Mouse (Mus musculus): ENCODE measurements around the gene Larp6. TPM values are rescaled to one million over a fixed set of nuclear protein-coding genes. Genes with fewer than 3 reads are reported as not detected.

Larp6 gene
- polyA plus RNA-seq, 1 experiment from 2014 or later: 0.68 TPM

DNA sequence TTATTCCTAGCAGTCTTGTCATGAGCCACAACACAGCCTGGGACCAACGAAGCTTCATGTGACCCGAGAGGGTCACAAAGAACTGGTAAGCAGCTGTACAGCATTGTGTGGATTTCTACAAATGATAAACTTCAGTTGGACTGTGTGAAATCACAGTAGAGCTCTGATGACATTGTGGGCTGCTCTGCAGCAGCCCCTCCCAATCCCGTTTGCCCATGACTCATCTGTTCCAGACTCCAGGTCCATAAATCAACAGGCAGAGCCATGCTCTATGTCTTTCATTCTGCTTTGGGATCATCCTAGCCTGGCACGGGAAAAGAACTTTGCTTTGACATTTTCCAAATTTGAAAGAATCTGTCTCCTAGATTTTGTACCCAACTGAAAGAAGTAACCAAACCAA, 20.2 kb upstream of the Larp6 start:
- H3K27ac ChIP-seq: no peak overlapping the region
- 47% methylated on average over 4 of the region's 4 CpGs for WGBS
- 0 out of 2 replicates have a peak, but pooled peaks cover 3% of the 10 kb centered on the region for H3K4me1 ChIP-seq
- no peaks in the 10 kb centered on the region for H3K9me3 ChIP-seq
- no peak for DNase-seq (ENCODE audit: low spot score)
- H3K27me3 ChIP-seq (ENCODE audit: insufficient read depth, poor library complexity, severe bottlenecking): no peaks in the 10 kb centered on the region; the same call in 1 of the 2 replicates
- no peak overlapping the region for H3K4me3 ChIP-seq
- no peaks in the 10 kb centered on the region for H3K36me3 ChIP-seq

GRCm38 (mm10) chr9:60693986-60694385, 18.8 kb upstream of the Larp6 start:
- no peaks in the 10 kb centered on the region for H3K36me3 ChIP-seq
- H3K9me3 ChIP-seq: no peaks in the 10 kb centered on the region
- H3K4me3 ChIP-seq: no peak overlapping the region
- DNase-seq (ENCODE audit: low spot score): no peak
- no peak overlapping the region for H3K27ac ChIP-seq
- H3K27me3 ChIP-seq (ENCODE audit: insufficient read depth, poor library complexity, severe bottlenecking): no peaks in the 10 kb centered on the region; the same call in 1 of the 2 replicates
- 57% methylated on average over 2 of the region's 2 CpGs for WGBS
- no peaks in the 10 kb centered on the region for H3K4me1 ChIP-seq

DNA sequence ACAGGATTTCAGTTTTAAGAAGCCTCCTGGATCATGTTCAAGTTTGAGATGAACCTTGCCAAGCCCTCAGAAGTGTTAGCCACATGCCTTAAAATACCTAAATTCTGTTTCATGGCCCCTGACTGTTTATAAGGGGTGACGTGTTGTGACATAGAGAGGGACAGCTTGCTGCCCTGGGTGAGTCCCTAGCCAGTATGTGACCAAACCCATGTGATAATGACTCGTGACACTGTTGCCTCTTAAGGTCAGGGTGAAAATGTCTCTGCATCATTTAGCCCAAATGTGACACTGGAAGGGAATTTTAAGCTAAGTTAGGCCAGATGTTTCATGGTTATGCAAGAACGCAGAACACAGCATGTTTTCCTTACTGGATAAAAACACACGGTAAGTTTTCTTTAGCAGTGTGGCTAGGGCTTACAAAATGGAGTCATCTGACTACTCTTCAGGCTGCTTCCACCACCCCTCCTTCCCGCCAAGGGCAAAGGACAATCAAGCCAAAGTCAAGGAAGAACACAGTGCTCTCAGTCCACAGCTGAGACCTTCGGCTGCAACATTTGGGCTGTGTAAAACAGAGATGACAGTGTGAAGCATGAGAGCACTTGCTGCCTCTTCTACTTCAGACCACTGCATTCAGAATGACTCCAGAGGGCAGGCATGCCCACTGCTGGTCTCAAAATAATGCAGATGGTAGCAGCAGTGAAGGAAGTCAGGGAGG, 16.4 kb upstream of the Larp6 start:
- WGBS: 66% methylated on average over 6 of the region's 6 CpGs
- Histone ChIP-seq H3K9me3 (no peaks in the 10 kb centered on the region), H3K36me3 (no peaks in the 10 kb centered on the region), H3K4me1 (no peaks in the 10 kb centered on the region), H3K4me3 (no peak overlapping the region), H3K27ac (no peak overlapping the region), H3K27me3 (ENCODE audit: insufficient read depth, poor library complexity, severe bottlenecking) (no peaks in the 10 kb centered on the region; the same call in 1 of the 2 replicates)
- DNase-seq (ENCODE audit: low spot score): no peak

DNA sequence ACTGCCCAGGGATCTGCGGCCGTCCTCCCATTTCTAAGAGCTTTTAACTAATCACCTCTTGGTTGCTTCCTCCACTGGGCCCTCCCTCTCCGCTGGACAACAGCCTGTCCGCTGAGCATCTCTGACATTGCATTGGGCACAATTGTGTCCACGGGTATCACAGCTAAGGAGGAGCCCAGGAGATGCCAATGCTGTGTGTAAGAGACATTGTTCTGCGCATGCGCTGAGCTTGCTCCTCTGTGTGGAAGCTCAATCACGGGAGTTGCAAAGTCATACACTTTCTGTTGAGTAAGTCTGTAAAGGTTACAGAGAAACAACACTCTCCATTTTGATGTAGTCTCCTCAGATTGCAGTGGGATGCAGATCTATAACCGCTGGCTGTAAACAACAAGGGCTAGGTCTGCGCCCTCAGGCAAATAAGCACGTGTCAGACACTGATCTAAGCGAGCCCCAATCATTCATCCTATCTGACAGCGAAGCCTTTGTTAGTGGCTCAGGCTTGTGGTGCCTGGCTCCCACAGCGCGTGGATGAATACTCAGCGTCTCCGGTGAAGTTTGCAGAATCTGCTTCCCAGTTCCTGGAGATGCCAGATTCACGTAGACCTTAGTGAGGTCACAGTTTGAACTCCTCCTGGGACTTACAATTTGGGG, 13.1 kb upstream of the Larp6 start:
- Histone ChIP-seq H3K4me3 (no peak overlapping the region), H3K27me3 (ENCODE audit: insufficient read depth, poor library complexity, severe bottlenecking) (no peaks in the 10 kb centered on the region; the same call in 1 of the 2 replicates), H3K27ac (no peak overlapping the region), H3K9me3 (no peaks in the 10 kb centered on the region), H3K36me3 (no peaks in the 10 kb centered on the region), H3K4me1 (no peaks in the 10 kb centered on the region)
- DNase-seq (ENCODE audit: low spot score): no peak
- WGBS: 73% methylated on average over 18 of the region's 18 CpGs

DNA sequence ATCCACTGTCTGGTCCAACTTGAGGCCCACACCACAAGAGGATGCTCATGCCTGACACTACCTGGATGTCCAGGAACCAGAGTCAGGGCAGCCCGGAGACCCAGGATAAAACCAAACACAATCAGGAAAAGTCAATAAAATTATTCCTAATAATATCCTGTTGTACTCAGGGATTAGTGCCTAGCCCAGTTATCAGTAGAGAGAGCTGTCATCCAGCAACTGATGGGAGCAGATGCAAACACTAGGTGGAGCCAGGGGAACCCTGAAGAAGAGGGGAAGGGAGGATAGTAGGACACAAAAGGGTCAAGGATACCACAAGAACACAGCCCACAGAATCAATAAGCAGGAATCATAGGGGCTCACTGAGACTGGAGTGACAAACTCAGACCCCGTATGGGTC, 5.2 kb upstream of the Larp6 start:
- Histone ChIP-seq H3K4me3 (no peak overlapping the region), H3K27ac (no peak overlapping the region), H3K36me3 (no peaks in the 10 kb centered on the region), H3K9me3 (no peaks in the 10 kb centered on the region), H3K27me3 (ENCODE audit: insufficient read depth, poor library complexity, severe bottlenecking) (peaks cover 18% of the 10 kb centered on the region), H3K4me1 (peaks cover 3% of the 10 kb centered on the region)
- DNase-seq (ENCODE audit: low spot score): peak; percentile 63
- WGBS: 86% methylated on average over 2 of the region's 2 CpGs

GRCm38 (mm10) chr9:60708606-60709005, 4.2 kb upstream of the Larp6 start:
- H3K4me1 ChIP-seq: peaks cover 11% of the 10 kb centered on the region
- no peak overlapping the region for H3K27ac ChIP-seq
- DNase-seq (ENCODE audit: low spot score): peak; percentile 52
- H3K9me3 ChIP-seq: no peaks in the 10 kb centered on the region
- H3K27me3 ChIP-seq (ENCODE audit: insufficient read depth, poor library complexity, severe bottlenecking): peaks cover 27% of the 10 kb centered on the region
- H3K4me3 ChIP-seq: no peak overlapping the region
- WGBS: 80% methylated on average over 5 of the region's 5 CpGs
- H3K36me3 ChIP-seq: no peaks in the 10 kb centered on the region

DNA sequence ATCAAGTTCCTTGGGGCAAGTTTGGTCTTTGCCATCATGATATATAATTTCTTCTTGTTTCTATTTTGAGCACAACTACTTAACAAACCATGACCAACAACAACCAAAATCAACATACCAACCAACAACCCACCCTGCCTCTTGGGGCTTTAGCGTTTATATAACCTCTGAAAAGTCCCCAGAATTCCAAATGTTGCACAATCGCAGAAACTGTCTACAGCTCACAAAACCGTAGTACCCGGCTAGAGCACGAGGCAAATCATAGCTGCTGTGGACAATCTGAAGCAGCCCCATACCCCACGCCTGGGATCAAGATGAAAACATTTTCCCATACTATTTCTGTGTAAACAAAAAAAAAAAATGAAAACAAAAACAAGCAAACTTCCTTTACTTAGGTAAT, 3.1 kb upstream of the Larp6 start:
- Histone ChIP-seq H3K9me3 (no peaks in the 10 kb centered on the region), H3K27ac (no peak overlapping the region), H3K4me1 (peaks cover 11% of the 10 kb centered on the region), H3K27me3 (ENCODE audit: insufficient read depth, poor library complexity, severe bottlenecking) (peaks cover 38% of the 10 kb centered on the region), H3K36me3 (no peaks in the 10 kb centered on the region), H3K4me3 (no peak overlapping the region)
- 84% methylated on average over 6 of the region's 6 CpGs for WGBS
- DNase-seq (ENCODE audit: low spot score): no peak

DNA sequence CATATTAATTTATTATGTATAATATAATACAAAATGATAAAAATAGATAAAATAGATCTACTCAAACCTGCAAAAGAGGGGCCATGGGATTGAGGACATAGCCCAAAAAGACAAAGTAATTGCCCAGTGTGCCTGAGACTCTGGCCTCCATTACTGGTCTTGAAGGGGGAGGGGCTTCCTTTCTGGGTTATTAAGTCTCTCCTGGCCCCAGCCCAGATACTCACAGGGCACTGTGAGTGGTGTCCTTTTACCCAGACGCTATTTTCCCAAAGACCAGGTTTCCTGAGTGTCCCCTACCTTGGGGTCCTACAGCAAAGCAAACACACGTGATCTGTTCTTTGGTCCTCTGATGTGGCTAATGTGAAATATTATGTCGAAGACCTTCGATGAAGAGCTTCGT, 778 bp upstream of the Larp6 start:
- WGBS: 79% methylated on average over 5 of the region's 5 CpGs
- no peak for DNase-seq (ENCODE audit: low spot score)
- Histone ChIP-seq H3K4me3 (no peak overlapping the region), H3K9me3 (no peaks in the 10 kb centered on the region), H3K27ac (no peak overlapping the region), H3K4me1 (peaks cover 11% of the 10 kb centered on the region), H3K36me3 (no peaks in the 10 kb centered on the region), H3K27me3 (ENCODE audit: insufficient read depth, poor library complexity, severe bottlenecking) (peaks cover 43% of the 10 kb centered on the region)

- peak overlapping the region; percentile 65 for H3K4me3 ChIP-seq
- peaks cover 11% of the 10 kb centered on the region for H3K4me1 ChIP-seq
- H3K9me3 ChIP-seq: no peaks in the 10 kb centered on the region
- H3K36me3 ChIP-seq: no peaks in the 10 kb centered on the region
- H3K27me3 ChIP-seq (ENCODE audit: insufficient read depth, poor library complexity, severe bottlenecking): peaks cover 43% of the 10 kb centered on the region
- 26% methylated on average over 4 of the region's 4 CpGs for WGBS
- DNase-seq (ENCODE audit: low spot score): no peak
- H3K27ac ChIP-seq: peak overlapping the region; percentile 87; the same call in 1 of the 2 replicates
Measured at GRCm38 (mm10) chr9:60713616-60714015, 827 bp downstream of the Larp6 start.

DNA sequence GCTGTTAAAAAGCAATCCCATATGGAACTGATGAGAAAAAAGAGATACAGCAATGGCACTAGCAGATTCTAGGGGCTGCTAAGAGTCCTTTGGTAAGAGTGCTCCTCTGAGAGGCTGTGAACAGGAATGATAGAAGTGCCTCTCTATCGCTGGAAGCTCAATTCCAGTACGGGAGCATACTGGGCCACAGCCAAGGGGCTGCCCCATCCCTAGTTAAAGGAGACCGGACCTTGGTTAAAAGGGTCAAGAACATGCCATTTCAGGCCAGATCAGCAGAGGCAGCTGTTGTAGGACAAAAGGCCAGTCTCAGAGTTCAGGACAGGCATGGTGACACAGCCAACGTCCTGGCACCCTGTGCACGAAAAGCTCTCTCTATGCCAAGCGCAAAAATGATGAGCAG, 1.4 kb downstream of the Larp6 start:
- H3K27ac ChIP-seq: no peak overlapping the region
- H3K27me3 ChIP-seq (ENCODE audit: insufficient read depth, poor library complexity, severe bottlenecking): peaks cover 43% of the 10 kb centered on the region
- WGBS: 79% methylated on average over 6 of the region's 6 CpGs
- no peak overlapping the region for H3K4me3 ChIP-seq
- H3K36me3 ChIP-seq: no peaks in the 10 kb centered on the region
- DNase-seq (ENCODE audit: low spot score): no peak
- peaks cover 11% of the 10 kb centered on the region for H3K4me1 ChIP-seq
- H3K9me3 ChIP-seq: no peaks in the 10 kb centered on the region

DNA sequence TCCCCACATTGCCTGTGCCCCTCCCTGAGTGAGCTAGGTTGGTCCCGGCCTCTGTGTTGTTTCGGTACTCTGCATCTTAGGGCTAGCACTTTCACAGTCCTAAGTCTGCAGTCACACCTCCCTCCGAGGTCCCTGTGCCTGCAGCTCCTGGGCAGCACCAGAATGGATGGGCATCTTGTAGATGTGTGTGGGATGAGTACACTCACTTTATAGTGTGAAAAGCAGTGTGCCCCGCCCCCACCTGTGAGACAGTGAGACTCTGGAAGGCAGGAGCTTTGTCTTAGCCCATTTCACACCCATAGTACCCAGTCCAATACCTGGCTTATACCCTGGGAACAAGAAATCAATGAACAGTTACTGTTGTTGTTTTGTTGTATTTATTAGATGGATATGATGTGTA, 2.5 kb downstream of the Larp6 start:
- WGBS: 84% methylated on average over 4 of the region's 4 CpGs
- Histone ChIP-seq H3K4me3 (no peak overlapping the region), H3K36me3 (no peaks in the 10 kb centered on the region), H3K4me1 (peaks cover 11% of the 10 kb centered on the region), H3K27ac (no peak overlapping the region), H3K9me3 (no peaks in the 10 kb centered on the region), H3K27me3 (ENCODE audit: insufficient read depth, poor library complexity, severe bottlenecking) (peaks cover 39% of the 10 kb centered on the region)
- DNase-seq (ENCODE audit: low spot score): no peak

DNA sequence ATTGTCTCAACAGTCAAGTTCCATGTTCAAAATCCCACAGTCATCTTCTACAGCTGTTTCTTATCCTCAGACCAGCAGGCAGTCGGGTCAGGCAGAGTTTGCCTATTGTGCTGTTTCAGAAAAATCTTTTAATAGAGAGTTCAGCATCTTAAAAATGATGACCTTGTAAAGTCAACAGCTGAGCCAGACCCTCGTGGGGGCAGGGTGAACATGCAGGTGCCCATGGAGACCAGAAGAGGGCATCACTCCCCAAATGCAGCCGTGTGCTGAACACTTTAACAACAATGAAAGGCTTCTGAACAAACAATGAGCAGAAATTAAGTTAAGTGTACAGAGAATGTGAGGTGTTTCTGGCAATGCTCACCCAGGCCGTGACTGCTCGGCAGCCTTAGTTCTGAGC, 3.0 kb downstream of the Larp6 start:
- Histone ChIP-seq H3K4me1 (peaks cover 11% of the 10 kb centered on the region), H3K27me3 (ENCODE audit: insufficient read depth, poor library complexity, severe bottlenecking) (peaks cover 39% of the 10 kb centered on the region), H3K27ac (no peak overlapping the region), H3K4me3 (no peak overlapping the region), H3K36me3 (no peaks in the 10 kb centered on the region), H3K9me3 (no peaks in the 10 kb centered on the region)
- 62% methylated on average over 5 of the region's 5 CpGs for WGBS
- no peak for DNase-seq (ENCODE audit: low spot score)

DNA sequence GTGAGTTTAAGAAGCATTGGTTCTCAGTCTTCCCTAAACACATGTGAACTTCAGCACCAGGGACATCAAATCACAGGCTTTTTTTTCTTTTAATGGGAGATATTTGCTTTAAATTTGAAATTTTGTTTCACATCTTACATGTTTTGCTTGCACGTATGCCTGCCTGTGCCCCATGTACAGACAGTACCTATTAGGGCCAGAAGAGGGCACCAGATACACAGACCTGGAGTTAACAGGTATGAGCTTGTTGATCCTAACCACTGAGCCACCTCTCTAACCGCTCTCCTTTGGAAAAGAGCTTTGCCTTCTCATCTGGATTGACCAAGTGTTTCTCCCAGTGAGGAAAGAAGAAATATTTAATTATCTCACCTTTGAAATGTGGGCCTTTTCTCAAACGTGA, 5.5 kb downstream of the Larp6 start:
- Histone ChIP-seq H3K27ac (no peak overlapping the region), H3K27me3 (ENCODE audit: insufficient read depth, poor library complexity, severe bottlenecking) (peaks cover 20% of the 10 kb centered on the region), H3K4me3 (no peak overlapping the region), H3K36me3 (no peaks in the 10 kb centered on the region), H3K4me1 (peaks cover 2% of the 10 kb centered on the region; the same call in 1 of the 2 replicates), H3K9me3 (no peaks in the 10 kb centered on the region)
- 56% methylated on average over 3 of the region's 3 CpGs for WGBS
- no peak for DNase-seq (ENCODE audit: low spot score)
